Mouse (Mus musculus): Measurements from ENCODE around the gene Gm49776. TPM values are rescaled to one million over a fixed set of nuclear protein-coding genes. Genes with fewer than 3 reads are reported as not detected.

The Gm49776 gene
- polyA plus RNA-seq, 1 experiment from 2014 or later, result not detected

GRCm38 (mm10) chr16:18236676-18237501 lies 21.2 kb downstream of the Gm49776 start:
- peaks cover 4% of the 10 kb centered on the region for H3K4me1 ChIP-seq (ENCODE audit: control insufficient read depth, low read depth, low read length)
- no peak overlapping the region for H3K27ac ChIP-seq (ENCODE audit: low read length)
- no peaks in the 10 kb centered on the region for H3K9me3 ChIP-seq (replicated peaks; ENCODE audit: control insufficient read depth, low read length)
- no peak overlapping the region for H3K4me3 ChIP-seq (ENCODE audit: low read depth, low read length)
- 69% methylated on average over 7 of the region's 7 CpGs for WGBS (ENCODE audit: insufficient replicate concordance)
- H3K9ac ChIP-seq (ENCODE audit: low read depth, low read length), result no peak overlapping the region
- H3K27me3 ChIP-seq (ENCODE audit: control insufficient read depth, insufficient read depth, low read depth, low read length), result peaks cover 25% of the 10 kb centered on the region
- ATAC-seq (ENCODE audit: low read depth), result no peak
- peaks cover 27% of the 10 kb centered on the region for H3K36me3 ChIP-seq (ENCODE audit: control insufficient read depth, insufficient read depth)
- H3K4me2 ChIP-seq (ENCODE audit: low read depth, low read length), result no peak overlapping the region

GRCm38 (mm10) chr16:18235389-18236065 lies 22.6 kb downstream of the Gm49776 start:
- H3K36me3 ChIP-seq (ENCODE audit: control insufficient read depth, insufficient read depth), result peaks cover 15% of the 10 kb centered on the region; the same call in 1 of the 2 replicates
- no peaks in the 10 kb centered on the region for H3K9me3 ChIP-seq (replicated peaks; ENCODE audit: control insufficient read depth, low read length)
- H3K9ac ChIP-seq (ENCODE audit: low read depth, low read length), result peak overlapping the region; percentile 58; the same call in 1 of the 2 replicates
- peak overlapping the region; percentile 70 for H3K4me2 ChIP-seq (ENCODE audit: low read depth, low read length)
- H3K27me3 ChIP-seq (ENCODE audit: control insufficient read depth, insufficient read depth, low read depth, low read length), result peaks cover 25% of the 10 kb centered on the region
- WGBS (ENCODE audit: insufficient replicate concordance), result 11% methylated on average over 19 of the region's 19 CpGs
- peak overlapping the region; percentile 68 for H3K4me3 ChIP-seq (ENCODE audit: low read depth, low read length)
- 0 out of 2 replicates have a peak overlapping the region, but pooled peaks have one; percentile 45 for H3K27ac ChIP-seq (ENCODE audit: low read length)
- peak; percentile 12 for ATAC-seq (ENCODE audit: low read depth)
- H3K4me1 ChIP-seq (ENCODE audit: control insufficient read depth, low read depth, low read length), result peaks cover 4% of the 10 kb centered on the region

- whole genome bisulfite sequencing (ENCODE audit: insufficient replicate concordance), result under 1% methylated on average over 73 of the region's 79 CpGs
- peak; percentile 67 for ATAC-seq (ENCODE audit: low read depth)
- Histone ChIP-seq H3K9ac (ENCODE audit: low read depth, low read length) (peak within 1 kb of the TSS; percentile 58), H3K9me3 (replicated peaks; ENCODE audit: control insufficient read depth, low read length) (no peaks in the 10 kb centered on the region), H3K4me3 (ENCODE audit: low read depth, low read length) (peak within 1 kb of the TSS; percentile 68), H3K27me3 (ENCODE audit: control insufficient read depth, insufficient read depth, low read depth, low read length) (peaks cover 25% of the 10 kb centered on the region), H3K36me3 (ENCODE audit: control insufficient read depth, insufficient read depth) (peaks cover 12% of the 10 kb centered on the region; the same call in 1 of the 2 replicates), H3K27ac (ENCODE audit: low read length) (0 out of 2 replicates have a peak within 1 kb of the TSS, but pooled peaks have one; percentile 45), H3K4me1 (ENCODE audit: control insufficient read depth, low read depth, low read length) (peaks cover 7% of the 10 kb centered on the region), H3K4me2 (ENCODE audit: low read depth, low read length) (peak within 1 kb of the TSS; percentile 70)
Observed at GRCm38 (mm10) chr16:18234671-18235388, 23.3 kb downstream of the Gm49776 start, which contains the start of gene Zdhhc8. TSS of gene Zdhhc8 (minus strand) at chr16:18235136.

DNA sequence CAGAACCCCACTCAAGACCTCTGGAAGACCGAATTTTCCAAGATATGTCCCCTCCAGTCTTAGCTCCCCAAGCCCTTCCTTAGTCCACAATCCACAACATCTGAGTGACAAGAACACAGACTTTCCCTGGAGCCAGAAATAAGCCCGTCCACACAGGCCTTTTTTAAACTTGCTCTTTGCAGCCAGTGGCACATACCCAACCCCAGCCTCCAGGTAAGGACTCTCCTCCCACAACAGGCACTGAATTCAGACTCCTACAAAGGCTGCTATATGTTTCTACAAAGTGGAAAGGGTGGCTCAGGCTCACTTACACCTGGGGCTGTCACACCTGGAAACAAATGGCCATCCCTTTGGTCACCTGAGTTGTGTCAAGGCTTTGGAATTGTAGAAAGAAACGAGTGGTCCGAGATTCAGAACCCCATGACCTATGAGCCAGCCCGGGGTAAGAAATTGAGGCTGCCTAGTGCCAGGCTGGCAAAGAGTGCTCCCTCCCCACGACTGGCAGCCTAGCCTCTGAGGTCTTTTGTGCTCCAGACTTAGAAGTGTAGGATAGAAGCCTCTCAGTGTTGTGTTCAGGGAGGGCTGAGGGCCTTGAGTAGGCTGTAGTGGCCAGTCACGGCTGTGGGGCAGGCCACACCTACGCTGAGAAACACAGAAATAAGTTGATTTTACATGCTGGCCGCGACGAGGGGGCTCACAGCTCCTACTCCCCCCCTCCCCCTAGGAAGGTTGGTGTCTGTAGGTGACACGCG lies 24.0 kb downstream of the Gm49776 start:
- peaks cover 7% of the 10 kb centered on the region; the same call in 1 of the 2 replicates for H3K36me3 ChIP-seq (ENCODE audit: control insufficient read depth, insufficient read depth)
- no peak overlapping the region for H3K27ac ChIP-seq (ENCODE audit: low read length)
- peaks cover 25% of the 10 kb centered on the region for H3K27me3 ChIP-seq (ENCODE audit: control insufficient read depth, insufficient read depth, low read depth, low read length)
- peak overlapping the region; percentile 58 for H3K9ac ChIP-seq (ENCODE audit: low read depth, low read length)
- WGBS (ENCODE audit: insufficient replicate concordance), result 21% methylated on average over 13 of the region's 13 CpGs
- H3K4me3 ChIP-seq (ENCODE audit: low read depth, low read length), result peak overlapping the region; percentile 68
- H3K9me3 ChIP-seq (replicated peaks; ENCODE audit: control insufficient read depth, low read length), result no peaks in the 10 kb centered on the region
- 0 out of 2 replicates have a peak, but pooled peaks have one; percentile 4 for ATAC-seq (ENCODE audit: low read depth)
- peaks cover 7% of the 10 kb centered on the region for H3K4me1 ChIP-seq (ENCODE audit: control insufficient read depth, low read depth, low read length)
- H3K4me2 ChIP-seq (ENCODE audit: low read depth, low read length), result peak overlapping the region; percentile 70

- Histone ChIP-seq H3K4me2 (ENCODE audit: low read depth, low read length) (no peak overlapping the region), H3K27me3 (ENCODE audit: control insufficient read depth, insufficient read depth, low read depth, low read length) (peaks cover 25% of the 10 kb centered on the region), H3K36me3 (ENCODE audit: control insufficient read depth, insufficient read depth) (peaks cover 4% of the 10 kb centered on the region; the same call in 1 of the 2 replicates), H3K9ac (ENCODE audit: low read depth, low read length) (no peak overlapping the region), H3K4me3 (ENCODE audit: low read depth, low read length) (no peak overlapping the region), H3K27ac (ENCODE audit: low read length) (no peak overlapping the region), H3K9me3 (replicated peaks; ENCODE audit: control insufficient read depth, low read length) (no peaks in the 10 kb centered on the region), H3K4me1 (ENCODE audit: control insufficient read depth, low read depth, low read length) (peaks cover 7% of the 10 kb centered on the region)
- no peak for ATAC-seq (ENCODE audit: low read depth)
- WGBS (ENCODE audit: insufficient replicate concordance), result 19% methylated on average over 1 of the region's 1 CpGs
Observed at GRCm38 (mm10) chr16:18233451-18233850, 24.7 kb downstream of the Gm49776 start.

- ATAC-seq (ENCODE audit: low read depth), result no peak
- Histone ChIP-seq H3K27ac (ENCODE audit: low read length) (no peak overlapping the region), H3K36me3 (ENCODE audit: control insufficient read depth, insufficient read depth) (no peaks in the 10 kb centered on the region), H3K4me2 (ENCODE audit: low read depth, low read length) (no peak overlapping the region), H3K9me3 (replicated peaks; ENCODE audit: control insufficient read depth, low read length) (no peaks in the 10 kb centered on the region), H3K9ac (ENCODE audit: low read depth, low read length) (no peak overlapping the region), H3K4me1 (ENCODE audit: control insufficient read depth, low read depth, low read length) (peaks cover 10% of the 10 kb centered on the region), H3K4me3 (ENCODE audit: low read depth, low read length) (no peak overlapping the region), H3K27me3 (ENCODE audit: control insufficient read depth, insufficient read depth, low read depth, low read length) (peaks cover 25% of the 10 kb centered on the region)
- WGBS (ENCODE audit: insufficient replicate concordance), result 73% methylated on average over 4 of the region's 4 CpGs
Observed at GRCm38 (mm10) chr16:18231451-18231850, 26.7 kb downstream of the Gm49776 start.

DNA sequence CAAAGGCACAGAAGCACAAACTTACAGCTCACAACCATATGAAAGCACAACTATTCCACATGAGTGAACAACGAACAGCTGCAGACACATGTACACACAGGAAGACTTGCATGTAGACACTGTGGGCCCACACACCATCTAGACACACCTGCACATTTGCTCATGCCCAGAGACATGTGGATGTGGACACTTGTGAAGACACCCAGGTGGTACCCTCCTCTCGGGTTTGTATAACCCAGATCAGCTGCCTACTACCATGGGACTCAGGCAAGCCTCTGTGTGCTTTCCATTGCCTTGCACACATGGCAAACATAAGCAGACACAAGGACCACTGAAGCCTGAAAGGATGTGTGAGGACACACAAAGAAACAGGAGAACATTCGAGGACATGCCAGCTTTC lies 27.1 kb downstream of the Gm49776 start:
- no peak overlapping the region for H3K4me2 ChIP-seq (ENCODE audit: low read depth, low read length)
- no peak overlapping the region for H3K4me3 ChIP-seq (ENCODE audit: low read depth, low read length)
- H3K9me3 ChIP-seq (replicated peaks; ENCODE audit: control insufficient read depth, low read length), result no peaks in the 10 kb centered on the region
- 54% methylated on average over 3 of the region's 3 CpGs for WGBS (ENCODE audit: insufficient replicate concordance)
- H3K27ac ChIP-seq (ENCODE audit: low read length), result no peak overlapping the region
- no peak for ATAC-seq (ENCODE audit: low read depth)
- H3K36me3 ChIP-seq (ENCODE audit: control insufficient read depth, insufficient read depth), result no peaks in the 10 kb centered on the region
- no peak overlapping the region for H3K9ac ChIP-seq (ENCODE audit: low read depth, low read length)
- H3K4me1 ChIP-seq (ENCODE audit: control insufficient read depth, low read depth, low read length), result peaks cover 10% of the 10 kb centered on the region
- H3K27me3 ChIP-seq (ENCODE audit: control insufficient read depth, insufficient read depth, low read depth, low read length), result peaks cover 23% of the 10 kb centered on the region

GRCm38 (mm10) chr16:18230617-18231016 lies 27.5 kb downstream of the Gm49776 start:
- peaks cover 8% of the 10 kb centered on the region for H3K4me1 ChIP-seq (ENCODE audit: control insufficient read depth, low read depth, low read length)
- H3K9ac ChIP-seq (ENCODE audit: low read depth, low read length), result no peak overlapping the region
- no peak overlapping the region for H3K4me3 ChIP-seq (ENCODE audit: low read depth, low read length)
- H3K36me3 ChIP-seq (ENCODE audit: control insufficient read depth, insufficient read depth), result no peaks in the 10 kb centered on the region
- no peak overlapping the region for H3K4me2 ChIP-seq (ENCODE audit: low read depth, low read length)
- H3K27me3 ChIP-seq (ENCODE audit: control insufficient read depth, insufficient read depth, low read depth, low read length), result peaks cover 18% of the 10 kb centered on the region
- 74% methylated on average over 6 of the region's 6 CpGs for WGBS (ENCODE audit: insufficient replicate concordance)
- no peak for ATAC-seq (ENCODE audit: low read depth)
- H3K9me3 ChIP-seq (replicated peaks; ENCODE audit: control insufficient read depth, low read length), result no peaks in the 10 kb centered on the region
- H3K27ac ChIP-seq (ENCODE audit: low read length), result no peak overlapping the region
